ENCODE assay signal across 8 mouse cellular contexts in the genomic region with DNA sequence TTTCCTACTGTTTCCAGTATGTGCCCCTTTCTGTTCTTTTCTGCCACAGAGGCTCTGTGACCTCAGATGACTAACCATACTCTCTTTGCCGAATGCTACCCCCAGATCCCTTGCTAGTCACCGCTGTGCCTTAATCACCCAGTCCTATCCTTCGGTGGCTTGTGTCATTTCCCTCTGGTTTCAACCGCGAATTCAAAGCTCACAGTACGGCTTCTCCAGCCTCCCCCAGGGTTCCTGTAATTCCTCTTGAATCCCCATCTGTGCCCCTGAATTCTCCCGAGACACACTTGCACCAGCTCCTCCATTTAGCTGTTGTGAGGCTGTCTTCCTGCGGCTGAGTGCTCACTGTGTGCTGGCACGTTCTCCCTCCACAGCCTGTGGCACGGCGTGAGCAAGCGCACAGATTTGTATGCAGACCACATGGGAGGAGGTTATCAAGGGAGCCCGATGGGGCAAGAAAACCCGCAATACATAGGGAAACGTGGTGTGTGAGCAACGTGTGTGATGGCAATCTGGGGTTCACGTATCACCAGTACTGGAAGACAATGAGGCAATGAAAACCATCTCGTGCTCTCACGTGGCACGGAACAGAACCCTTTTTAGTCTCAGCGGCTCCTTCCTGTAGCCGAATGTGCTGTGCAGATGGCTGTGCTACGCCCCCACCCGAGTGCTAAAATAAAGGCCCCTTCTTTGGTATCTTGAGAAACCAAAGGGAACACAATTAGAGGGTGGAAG.
DNase-seq lines count a peak whose midpoint lies in the region; ATAC-seq lines count a peak whose summit lies in the region.

No protein-coding gene starts in this region.

- 5% methylated on average over 24 of the region's 24 CpGs for WGBS in embryonic facial prominence, embryonic 14.5 days
- 4% methylated on average over 24 of the region's 24 CpGs for WGBS in hindbrain, embryonic 11.5 days
- 9% methylated on average over 24 of the region's 24 CpGs for WGBS in limb, embryonic 10.5 days

- peak; percentile 65; the same call in 1 of the 2 replicates for ATAC-seq in embryonic facial prominence, embryonic 14.5 days (ENCODE audit: low read depth)
- peak; percentile 30; the same call in 1 of the 2 replicates for ATAC-seq in hindbrain, embryonic 11.5 days (ENCODE audit: low FRiP score)

- H3K9ac ChIP-seq in embryonic facial prominence, embryonic 14.5 days (ENCODE audit: low read depth, low read length) = peak overlapping the region; percentile 49
- peak overlapping the region; percentile 61 for H3K9ac ChIP-seq in hindbrain, embryonic 11.5 days (ENCODE audit: low read depth, low read length)

- H3K27ac ChIP-seq in embryonic facial prominence, embryonic 14.5 days (replicated peaks; ENCODE audit: low read depth, low read length) = no peak overlapping the region
- peak overlapping the region; percentile 30; the same call in 1 of the 2 replicates for H3K27ac ChIP-seq in hindbrain, embryonic 11.5 days (ENCODE audit: low read depth, low read length)
- peak overlapping the region; percentile 68 for H3K27ac ChIP-seq in limb, embryonic 10.5 days

- peak overlapping the region; percentile 22 for H3K4me3 ChIP-seq in embryonic facial prominence, embryonic 14.5 days (ENCODE audit: low read depth, low read length)
- peak overlapping the region; percentile 22 for H3K4me3 ChIP-seq in hindbrain, embryonic 11.5 days (ENCODE audit: low read depth, low read length)
- peak overlapping the region; percentile 44 for H3K4me3 ChIP-seq in limb, embryonic 10.5 days

- no peaks in the 10 kb centered on the region for H3K9me3 ChIP-seq in embryonic facial prominence, embryonic 14.5 days (ENCODE audit: control insufficient read depth, low read length)
- no peaks in the 10 kb centered on the region for H3K9me3 ChIP-seq in hindbrain, embryonic 11.5 days (ENCODE audit: control insufficient read depth, low read length)
- H3K9me3 ChIP-seq in limb, embryonic 10.5 days (replicated peaks) = no peaks in the 10 kb centered on the region

- no peaks in the 10 kb centered on the region for H3K27me3 ChIP-seq in embryonic facial prominence, embryonic 14.5 days (replicated peaks; ENCODE audit: control insufficient read depth, insufficient read depth, low read length)
- H3K27me3 ChIP-seq in hindbrain, embryonic 11.5 days (ENCODE audit: control insufficient read depth, insufficient read depth, low read length) = peaks cover 6% of the 10 kb centered on the region; the same call in 1 of the 2 replicates
- no peaks in the 10 kb centered on the region for H3K27me3 ChIP-seq in limb, embryonic 10.5 days (ENCODE audit: low read depth, poor library complexity, severe bottlenecking)

- H3K4me2 ChIP-seq in embryonic facial prominence, embryonic 14.5 days (ENCODE audit: low read depth, low read length) = peak overlapping the region; percentile 54
- H3K4me2 ChIP-seq in hindbrain, embryonic 11.5 days (replicated peaks; ENCODE audit: low read depth, low read length) = peak overlapping the region; percentile 42

- no peaks in the 10 kb centered on the region for H3K36me3 ChIP-seq in embryonic facial prominence, embryonic 14.5 days (ENCODE audit: control insufficient read depth, insufficient read depth, low read length)
- no peaks in the 10 kb centered on the region for H3K36me3 ChIP-seq in hindbrain, embryonic 11.5 days (ENCODE audit: control insufficient read depth, insufficient read depth, low read length)
- no peaks in the 10 kb centered on the region for H3K36me3 ChIP-seq in limb, embryonic 10.5 days

- H3K4me1 ChIP-seq in embryonic facial prominence, embryonic 14.5 days (ENCODE audit: control insufficient read depth, insufficient read depth, low read length) = peaks cover 14% of the 10 kb centered on the region; the same call in 1 of the 2 replicates
- H3K4me1 ChIP-seq in hindbrain, embryonic 11.5 days (replicated peaks; ENCODE audit: control insufficient read depth, insufficient read depth, low read length) = peaks cover 4% of the 10 kb centered on the region; the same call in 1 of the 2 replicates
- H3K4me1 ChIP-seq in limb, embryonic 10.5 days = peaks cover 13% of the 10 kb centered on the region

- peak; percentile 40 for DNase-seq in B cell, adult 2 months
- DNase-seq in T-cell, adult 2 months (ENCODE audit: low spot score) = peak; percentile 43
- DNase-seq in embryonic facial prominence, embryonic 14.5 days (ENCODE audit: low spot score) = peak; percentile 64
- DNase-seq in hindbrain, embryonic 11.5 days (ENCODE audit: low spot score) = peak; percentile 69
- peak; percentile 51 for DNase-seq in limb, embryonic 10.5 days (ENCODE audit: low spot score)
- DNase-seq in neural tube, embryonic 10.5 days (ENCODE audit: extremely low spot score, low spot score) = peak; percentile 54
- peak; percentile 42 for DNase-seq in thymus, postnatal 4 days
- DNase-seq in kidney, postnatal 10 days = no peak
